Mouse (Mus musculus) heart, adult 2 months (tissue): ENCODE data around the gene Wipf3. TPM values are rescaled to one million over a fixed set of nuclear protein-coding genes. Genes with fewer than 3 reads are reported as not detected.

ENCODE experiments used
- DNase-seq, 2 experiments: peaks; one replicate each; pipeline ENCODE4 v3.0.0; 2021
- H3K27ac ChIP-seq: fragments of 200-600 bp; 2 replicates; pipeline ENCODE4 v1.8.1; 2022
- H3K27me3 ChIP-seq: fragments of 200-500 bp; 2 replicates; pipeline ENCODE4 v1.6.1; 2012; ENCODE audit warnings: mild to moderate bottlenecking, low read length, inconsistent platforms, mixed read lengths; ENCODE audit not compliant: control insufficient read depth, insufficient read depth
- H3K36me3 ChIP-seq: fragments of 200-500 bp; 2 replicates; pipeline ENCODE4 v1.6.1; 2012; ENCODE audit warnings: low read length, inconsistent platforms; ENCODE audit not compliant: control insufficient read depth, insufficient read depth
- H3K4me1 ChIP-seq: fragments of 200-500 bp; 2 replicates; pipeline ENCODE4 v1.6.1; 2011; ENCODE audit warnings: low read length; ENCODE audit not compliant: control insufficient read depth, insufficient read depth
- H3K4me3 ChIP-seq: fragments of 200-600 bp; 2 replicates; pipeline ENCODE4 v1.8.1; 2022
- H3K79me2 ChIP-seq: fragments of 200-500 bp; replicated peaks from 2 replicates; pipeline ENCODE4 v1.6.1; 2012; ENCODE audit warnings: mild to moderate bottlenecking, inconsistent platforms, low read length, moderate library complexity, mixed read lengths; ENCODE audit not compliant: control insufficient read depth, insufficient read depth
- H3K9ac ChIP-seq: fragments of 200-500 bp; 2 replicates; pipeline ENCODE4 v1.6.1; 2012; ENCODE audit warnings: low read depth, mild to moderate bottlenecking, control low read depth, inconsistent platforms, low read length, mixed read lengths
- CTCF ChIP-seq: fragments of 200-600 bp; IDR thresholded peaks from 2 replicates; pipeline ENCODE4 v1.8.1; 2022; ENCODE audit warnings: antibody characterized with exemption, mild to moderate bottlenecking, moderate library complexity
- EP300 ChIP-seq: fragments of 200-500 bp; IDR thresholded peaks from 2 replicates; pipeline ENCODE4 v1.6.1; 2011; ENCODE audit warnings: low read depth, low read length, control low read depth; ENCODE audit not compliant: insufficient read depth
- POLR2A ChIP-seq: fragments of 200-500 bp; IDR thresholded peaks from 2 replicates; pipeline ENCODE4 v1.6.1; 2011; ENCODE audit warnings: mild to moderate bottlenecking, low read depth, low read length, control low read depth; ENCODE audit not compliant: insufficient read depth
- WGBS: fragments of 180-500 bp; shearing (Covaris S2); methylation state at CpG from one replicate; pipeline ENCODE4 v1.1.7; 2018; 5-methylcytosine and 5-hydroxymethylcytosine counted together
- intact Hi-C: fragments of 180-260 bp; cut with DNase I; formaldehyde crosslinking; loops from one replicate; pipeline ENCODE4 v1.15.1; 2025
- polyA plus RNA-seq: library from polyadenylated mRNA; depleted of rRNA; stranded (reverse); fragments of >200 nt; gene quantifications from 2 replicates; pipeline ENCODE4 v1.2.3, GENCODE M21; 2012
- total RNA-seq, 2 experiments: library from RNA; stranded (reverse); gene quantifications; 2 replicates each; pipeline ENCODE4 v1.2.3; 2021

The Wipf3 gene
- total and polyA plus RNA-seq, 3 experiments = 12.2 to 47.2 (median 26.3) TPM

DNA sequence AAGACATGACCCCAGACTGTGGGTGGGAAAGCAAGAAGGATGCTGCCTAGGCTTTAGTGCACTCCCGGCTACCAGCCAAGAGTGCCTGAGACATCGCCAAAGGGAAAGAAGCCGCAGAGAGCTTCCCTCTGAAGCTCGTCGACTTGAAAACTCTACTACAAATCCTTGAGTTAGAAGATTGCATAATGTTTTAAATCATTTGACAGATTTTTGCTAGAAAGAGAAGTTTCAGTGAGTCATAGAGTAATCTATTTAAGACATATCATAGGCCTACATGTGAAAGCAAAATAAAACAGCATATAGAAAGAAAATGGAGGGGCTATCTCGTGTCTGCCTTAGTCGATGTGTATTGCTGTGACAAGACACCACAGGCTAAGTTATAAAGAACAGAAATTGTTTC lies 16.5 kb upstream of the Wipf3 start:
- peaks cover 8% of the 10 kb centered on the region for H3K4me1 ChIP-seq
- no peaks in the 10 kb centered on the region for H3K27me3 ChIP-seq
- no peak for DNase-seq
- no peaks in the 10 kb centered on the region for H3K36me3 ChIP-seq
- H3K27ac ChIP-seq = no peak overlapping the region
- TF ChIP-seq POLR2A = no peak
- TF ChIP-seq EP300 = no peak
- TF ChIP-seq CTCF = no peak
- no peak overlapping the region for H3K9ac ChIP-seq
- H3K79me2 ChIP-seq = no peaks in the 10 kb centered on the region
- intact Hi-C loops = no loop called here
- no peak overlapping the region for H3K4me3 ChIP-seq
- 80% methylated on average over 7 of the region's 7 CpGs for WGBS

DNA sequence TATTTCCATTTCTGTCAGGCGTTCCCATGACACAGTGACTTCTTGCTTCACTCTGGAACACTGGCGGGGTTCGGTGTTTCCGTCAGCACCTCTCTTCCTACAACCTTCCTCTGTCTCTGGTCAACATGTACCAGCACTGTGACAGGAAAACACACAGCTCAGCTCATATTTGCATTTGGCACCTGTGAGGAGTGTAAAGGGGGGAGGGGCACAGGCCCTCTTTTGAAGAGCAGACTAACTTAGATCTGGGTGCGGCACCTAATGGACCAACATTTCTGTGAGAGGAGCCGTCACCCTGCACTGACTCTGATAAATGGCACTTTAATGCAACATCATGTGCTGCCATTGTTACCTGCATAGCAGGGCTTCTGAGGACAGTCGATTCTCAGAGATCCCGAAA lies 4.2 kb upstream of the Wipf3 start:
- TF ChIP-seq POLR2A (no peak), CTCF (no peak), EP300 (no peak)
- H3K27ac ChIP-seq = no peak overlapping the region
- 90% methylated on average over 8 of the region's 8 CpGs for WGBS
- no peak for DNase-seq
- intact Hi-C loops = loop anchor here (5.0 kb wide), 1 partner anchor 37 kb away; no protein-coding TSS in a partner anchor
- no peaks in the 10 kb centered on the region; the same call in none of the 2 replicates for H3K27me3 ChIP-seq
- no peaks in the 10 kb centered on the region for H3K36me3 ChIP-seq
- H3K9ac ChIP-seq = no peak overlapping the region
- no peak overlapping the region for H3K4me3 ChIP-seq
- H3K79me2 ChIP-seq = no peaks in the 10 kb centered on the region
- no peaks in the 10 kb centered on the region for H3K4me1 ChIP-seq

DNA sequence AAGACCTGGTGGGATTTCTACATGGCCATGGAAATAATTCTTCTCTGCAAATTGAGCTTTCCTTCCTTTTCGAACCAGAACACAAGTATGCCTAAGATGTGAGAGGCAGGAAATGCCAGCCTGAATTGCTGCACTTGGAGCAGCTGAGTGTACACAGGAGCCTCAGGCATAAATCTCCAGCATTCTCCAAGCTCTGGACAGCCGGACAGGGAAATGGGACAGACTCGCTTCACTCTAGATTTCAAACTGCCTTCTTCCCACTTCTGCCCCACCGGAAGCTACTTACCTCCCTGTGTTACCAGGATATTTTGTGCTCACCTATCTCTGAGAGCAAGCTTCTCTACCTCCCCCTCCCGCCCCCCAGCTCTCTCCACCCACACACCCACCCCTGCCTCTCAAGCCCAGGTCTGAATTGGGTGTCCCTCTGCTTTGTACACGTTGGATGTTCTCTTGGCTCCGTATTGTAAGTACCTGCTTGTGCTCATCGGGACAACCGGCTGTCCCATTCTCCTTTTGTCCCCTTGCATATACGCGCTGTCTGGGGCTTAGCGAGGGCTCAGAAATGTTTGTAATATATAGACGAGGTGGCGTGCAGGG lies 455 bp upstream of the Wipf3 start:
- no peak for DNase-seq
- H3K4me1 ChIP-seq = peaks cover 2% of the 10 kb centered on the region; the same call in 1 of the 2 replicates
- peak overlapping the region; percentile 80 for H3K27ac ChIP-seq
- H3K36me3 ChIP-seq = no peaks in the 10 kb centered on the region
- no peaks in the 10 kb centered on the region; the same call in none of the 2 replicates for H3K27me3 ChIP-seq
- no peaks in the 10 kb centered on the region; the same call in 1 of the 2 replicates for H3K79me2 ChIP-seq
- TF ChIP-seq EP300 (no peak), CTCF (no peak)
- intact Hi-C loops = loop anchor here (5.0 kb wide), 1 partner anchor 33 kb away; no protein-coding TSS in a partner anchor
- H3K4me3 ChIP-seq = peak overlapping the region; percentile 50
- 14% methylated on average over 14 of the region's 14 CpGs for WGBS
- peak overlapping the region; percentile 90; the same call in 1 of the 2 replicates for H3K9ac ChIP-seq

DNA sequence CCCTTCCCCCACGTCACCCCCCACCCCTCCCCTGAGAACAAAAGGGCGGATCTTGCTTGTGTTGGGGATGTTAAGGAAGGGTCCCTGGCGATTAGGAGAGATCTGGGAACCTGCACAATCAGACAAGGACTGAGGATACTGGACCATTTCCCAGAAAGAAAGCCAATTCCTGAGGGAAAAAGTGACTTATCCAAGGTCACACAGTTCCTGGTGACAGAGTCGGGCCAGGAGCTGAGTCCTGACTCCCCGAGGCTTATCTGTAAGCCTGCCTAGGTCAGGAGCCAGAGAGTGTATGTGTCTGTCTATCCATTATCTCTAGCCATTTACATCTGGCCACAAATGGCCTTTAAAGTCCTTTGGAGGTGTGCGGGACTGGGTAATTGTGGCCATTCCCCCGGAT lies 818 bp downstream of the Wipf3 start:
- intact Hi-C loops = loop anchor here (5.0 kb wide), 1 partner anchor 47 kb away; no protein-coding TSS in a partner anchor
- 20% methylated on average over 7 of the region's 7 CpGs for WGBS
- no peak for DNase-seq

DNA sequence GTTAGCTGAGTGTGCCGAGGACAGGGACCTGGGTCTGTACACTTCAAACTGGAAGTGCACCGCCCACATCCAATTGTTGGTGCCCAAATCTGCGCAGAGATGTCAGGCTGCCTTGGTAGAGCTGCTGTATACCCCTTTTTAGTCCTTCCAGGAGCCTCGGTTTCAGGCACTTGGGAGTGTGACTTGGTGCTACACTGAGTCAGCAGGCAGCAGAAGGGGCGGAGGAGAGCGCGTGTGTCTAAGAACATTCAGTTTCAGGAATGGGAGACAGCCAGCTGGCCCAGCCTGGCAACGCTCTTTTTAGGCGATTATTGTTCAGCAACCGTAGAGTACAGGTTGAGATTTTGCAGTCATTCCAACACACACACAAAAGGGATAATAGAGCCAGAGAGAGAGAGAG lies 2.4 kb downstream of the Wipf3 start:
- Histone ChIP-seq H3K36me3 (no peaks in the 10 kb centered on the region), H3K4me1 (peaks cover 2% of the 10 kb centered on the region; the same call in 1 of the 2 replicates), H3K27ac (no peak overlapping the region), H3K4me3 (no peak overlapping the region), H3K79me2 (peaks cover 2% of the 10 kb centered on the region), H3K27me3 (no peaks in the 10 kb centered on the region), H3K9ac (no peak overlapping the region)
- DNase-seq = peak; percentile 31 to 34
- intact Hi-C loops = loop anchor here (5.0 kb wide), 1 partner anchor 46 kb away; no protein-coding TSS in a partner anchor
- 59% methylated on average over 10 of the region's 10 CpGs for WGBS
- peak; percentile 46; the same call in 1 of the 2 replicates for TF ChIP-seq EP300
- TF ChIP-seq POLR2A = no peak

More for the DNA sequence above, 818 bp downstream of the Wipf3 start:
- H3K27ac ChIP-seq = peak overlapping the region; percentile 80
- H3K79me2 ChIP-seq = peaks cover 2% of the 10 kb centered on the region
- no peaks in the 10 kb centered on the region for H3K36me3 ChIP-seq
- peak overlapping the region; percentile 50 for H3K4me3 ChIP-seq
- no peaks in the 10 kb centered on the region; the same call in 1 of the 2 replicates for H3K27me3 ChIP-seq
- no peak for TF ChIP-seq POLR2A
- H3K9ac ChIP-seq = peak overlapping the region; percentile 90
- peaks cover 2% of the 10 kb centered on the region; the same call in 1 of the 2 replicates for H3K4me1 ChIP-seq

DNA sequence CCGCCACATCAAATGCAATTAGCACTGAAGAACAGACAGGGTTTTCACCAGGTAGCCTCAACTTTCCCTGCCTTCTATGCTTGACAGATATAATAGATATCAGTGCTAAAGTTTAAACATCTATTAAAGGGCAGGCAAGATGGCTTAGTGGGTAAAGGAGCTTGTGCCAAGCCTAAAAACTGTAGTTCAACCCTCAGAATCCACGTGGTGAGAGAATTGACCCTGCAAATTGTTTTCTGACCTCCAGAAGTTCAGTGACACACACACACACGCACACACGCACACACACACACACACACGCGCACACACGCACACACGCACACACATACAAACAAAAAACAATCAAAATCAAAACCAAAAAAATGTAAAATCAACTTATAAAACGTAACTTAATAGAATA lies 2.8 kb downstream of the Wipf3 start:
- Histone ChIP-seq H3K4me1 (peaks cover 2% of the 10 kb centered on the region; the same call in 1 of the 2 replicates), H3K4me3 (no peak overlapping the region), H3K79me2 (peaks cover 2% of the 10 kb centered on the region), H3K27me3 (no peaks in the 10 kb centered on the region), H3K9ac (no peak overlapping the region), H3K27ac (no peak overlapping the region), H3K36me3 (no peaks in the 10 kb centered on the region)
- intact Hi-C loops = loop anchor here (5.0 kb wide), 1 partner anchor 45 kb away; no protein-coding TSS in a partner anchor
- TF ChIP-seq POLR2A = no peak
- DNase-seq = no peak
- WGBS = 80% methylated on average over 9 of the region's 9 CpGs
